Mouse (Mus musculus): ENCODE measurements at regions not wholly inside any gene's neighbourhood (a gene's known extent, or its start where the extent isn't known, plus 50 kb on each side); places are given as distances from the start of the nearest gene placed in this dataset.

- DNase-seq (ENCODE audit: low read depth, low spot score), result no peak
These were observed 62.0 kb upstream of the Ifne start for GRCm38 (mm10) chr4:88941955-88942354.

DNA sequence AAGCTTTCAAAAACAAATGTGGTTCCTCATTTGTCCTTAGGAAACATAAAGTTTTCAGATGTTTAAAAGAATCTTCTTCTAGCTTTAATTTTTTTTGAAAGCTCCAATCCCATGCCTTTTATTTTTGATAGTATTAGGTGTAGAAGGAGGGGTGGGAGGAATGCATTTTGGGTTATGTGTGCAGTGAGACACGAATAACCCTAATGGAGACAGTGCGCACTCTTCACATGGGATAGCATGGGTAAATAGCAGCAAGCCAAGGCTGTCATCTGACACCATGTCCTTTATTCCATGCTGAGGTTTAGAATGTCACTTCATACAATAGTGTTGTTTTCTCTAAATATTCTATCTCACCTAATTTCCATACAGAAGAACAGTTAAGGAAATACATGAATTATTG lies 60.7 kb upstream of the Ifne start:
- no peak for DNase-seq (ENCODE audit: low read depth, low spot score)

- no peak for DNase-seq (ENCODE audit: low read depth, low spot score)
These were observed 59.4 kb upstream of the Ifne start for GRCm38 (mm10) chr4:88939397-88939796.

- no peak for DNase-seq (ENCODE audit: low read depth, low spot score)
These were observed 58.7 kb upstream of the Ifne start for GRCm38 (mm10) chr4:88938712-88939032.

GRCm38 (mm10) chr4:88937866-88938711 lies 58.1 kb upstream of the Ifne start:
- peak; percentile 23 for DNase-seq (ENCODE audit: low read depth, low spot score)

DNA sequence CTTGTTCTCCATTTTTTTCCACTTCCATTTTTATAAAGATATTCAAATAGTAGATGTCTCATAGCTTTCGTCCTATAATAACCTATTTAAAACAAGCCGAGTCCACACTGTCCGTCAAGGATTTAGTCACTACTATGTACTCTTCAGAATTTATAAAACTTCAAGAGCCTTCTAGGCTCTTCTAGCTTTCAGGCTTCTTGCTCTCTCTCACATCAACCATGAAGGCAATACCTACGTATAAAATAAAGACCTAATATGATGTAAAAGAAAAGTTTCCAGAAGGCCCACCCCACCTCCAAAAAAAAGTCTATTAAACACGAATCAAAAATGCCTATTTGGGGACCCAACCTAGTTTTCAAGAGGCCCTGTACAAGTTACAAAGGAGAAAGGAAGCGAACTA lies 57.0 kb upstream of the Ifne start:
- no peak for DNase-seq (ENCODE audit: low read depth, low spot score)

- DNase-seq (ENCODE audit: low read depth, low spot score), result no peak
These were observed 55.9 kb upstream of the Ifne start for GRCm38 (mm10) chr4:88935901-88936300.

GRCm38 (mm10) chr4:88935316-88935715 lies 55.3 kb upstream of the Ifne start:
- DNase-seq (ENCODE audit: low read depth, low spot score), result no peak

GRCm38 (mm10) chr4:88934266-88935025 lies 54.4 kb upstream of the Ifne start:
- DNase-seq (ENCODE audit: low read depth, low spot score), result no peak

GRCm38 (mm10) chr4:88931217-88931616 lies 51.2 kb upstream of the Ifne start:
- DNase-seq (ENCODE audit: low read depth, low spot score), result no peak

All from embryo, embryonic 11.5 days (tissue).